Mouse (Mus musculus): ENCODE results near the gene Gm45713. TPM values are rescaled to one million over a fixed set of nuclear protein-coding genes. Genes with fewer than 3 reads are reported as not detected.
"Not testable (repeated sequence)": the region's sequence is repeated elsewhere in the genome, so short reads cannot be mapped to it uniquely, and the experiment has no call there.

Gene Gm45713
- total RNA-seq, 2 experiments from 2014 or later, result not detected

DNA sequence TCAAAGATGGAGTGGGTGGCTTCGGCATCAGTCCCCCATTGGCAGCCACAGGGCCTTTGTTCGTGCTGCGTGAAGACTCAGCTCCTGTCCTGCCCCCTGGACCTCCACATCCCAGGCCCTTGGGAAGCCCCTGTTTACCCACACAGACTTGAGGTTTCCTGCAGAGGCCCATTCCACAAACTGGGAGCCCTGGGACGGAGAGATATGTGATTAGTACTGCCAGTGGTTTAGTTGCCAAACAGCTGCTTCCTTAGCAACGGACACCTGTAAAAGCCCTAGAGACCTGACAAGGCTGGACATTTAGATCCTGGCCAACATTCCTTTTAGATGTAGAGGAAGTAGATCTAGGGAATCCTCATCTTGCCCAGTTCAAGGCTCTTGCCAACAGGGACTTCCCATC is 5.9 kb upstream of the Gm45713 start:
- no peak for DNase-seq

DNA sequence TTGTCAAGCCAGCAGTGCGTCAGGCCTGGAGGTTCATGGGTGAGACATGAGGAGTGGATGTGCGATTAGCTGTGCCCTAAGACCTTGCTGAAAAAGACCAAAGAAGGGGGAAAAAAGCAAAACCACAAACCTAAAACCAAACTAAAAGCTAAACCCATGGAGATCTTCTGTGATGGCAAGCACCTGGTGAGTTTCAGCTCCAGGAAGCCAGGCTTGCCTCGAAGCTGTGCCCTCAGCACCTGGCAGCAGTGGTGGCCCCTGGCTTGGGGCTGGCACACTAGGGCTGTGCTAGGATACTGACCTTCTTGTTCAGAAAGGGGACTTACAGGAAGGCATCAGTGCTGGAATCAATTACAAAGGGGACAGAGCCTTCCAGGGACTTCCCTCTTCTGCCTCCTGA is 5.3 kb upstream of the Gm45713 start:
- no peak for DNase-seq

DNA sequence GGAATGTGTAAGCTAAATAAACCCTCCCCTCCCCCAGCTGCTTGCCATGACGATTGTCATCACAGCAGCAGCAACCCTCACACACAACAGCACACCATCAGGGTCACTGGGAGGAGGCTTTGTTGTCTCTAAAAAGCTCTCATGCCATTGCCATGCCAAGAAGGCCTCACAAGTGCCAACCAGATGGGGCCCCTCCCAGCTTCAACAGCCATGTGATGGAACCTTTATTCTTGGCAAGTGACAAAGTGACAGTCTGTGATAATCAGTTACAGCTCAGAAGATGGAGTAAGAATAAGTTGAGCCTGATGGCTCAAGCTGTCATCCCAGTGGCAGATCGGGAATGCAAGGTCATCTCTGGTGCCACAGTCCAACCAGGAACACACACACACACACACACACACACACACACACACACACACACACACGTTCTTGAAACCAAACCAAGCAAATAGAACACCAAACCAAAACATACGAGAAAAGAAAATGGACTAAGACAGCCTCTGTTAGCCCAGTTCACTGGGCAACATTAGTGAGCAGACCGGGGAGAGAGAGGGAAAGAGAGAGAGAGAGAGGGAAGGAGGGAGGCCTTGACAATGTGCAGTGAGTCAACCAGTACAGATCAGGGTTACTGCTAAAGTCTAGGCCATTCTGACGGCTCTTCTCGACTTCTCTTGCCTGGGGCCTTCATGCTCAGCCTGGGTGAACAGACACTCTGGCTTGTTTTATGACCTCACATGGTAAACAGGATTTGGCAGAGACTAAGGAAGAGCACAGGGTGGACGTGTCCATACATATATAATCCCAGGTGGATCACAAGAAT is 4.1 kb upstream of the Gm45713 start:
- DNase-seq, result peak; percentile 59 to 62

DNA sequence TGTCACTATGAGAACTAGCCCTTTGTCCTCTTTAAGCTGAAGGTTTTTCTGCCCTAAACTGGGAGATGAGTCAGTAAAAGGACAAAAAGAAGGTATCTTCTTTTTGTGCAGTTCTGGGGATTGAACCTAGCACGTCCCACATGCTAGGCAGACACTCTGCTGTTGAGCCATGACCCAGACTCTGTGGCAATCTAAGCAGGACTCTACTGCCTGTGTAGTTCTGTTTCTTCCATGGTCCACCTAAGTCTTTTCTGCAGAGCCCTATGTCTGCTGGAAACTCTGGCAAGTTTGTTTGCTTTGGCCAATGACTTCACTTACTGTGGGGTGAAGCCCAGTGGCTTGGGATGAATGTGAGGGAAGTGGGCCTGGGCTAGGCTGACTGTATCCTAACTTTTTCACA is 2.4 kb upstream of the Gm45713 start:
- no peak for DNase-seq

DNA sequence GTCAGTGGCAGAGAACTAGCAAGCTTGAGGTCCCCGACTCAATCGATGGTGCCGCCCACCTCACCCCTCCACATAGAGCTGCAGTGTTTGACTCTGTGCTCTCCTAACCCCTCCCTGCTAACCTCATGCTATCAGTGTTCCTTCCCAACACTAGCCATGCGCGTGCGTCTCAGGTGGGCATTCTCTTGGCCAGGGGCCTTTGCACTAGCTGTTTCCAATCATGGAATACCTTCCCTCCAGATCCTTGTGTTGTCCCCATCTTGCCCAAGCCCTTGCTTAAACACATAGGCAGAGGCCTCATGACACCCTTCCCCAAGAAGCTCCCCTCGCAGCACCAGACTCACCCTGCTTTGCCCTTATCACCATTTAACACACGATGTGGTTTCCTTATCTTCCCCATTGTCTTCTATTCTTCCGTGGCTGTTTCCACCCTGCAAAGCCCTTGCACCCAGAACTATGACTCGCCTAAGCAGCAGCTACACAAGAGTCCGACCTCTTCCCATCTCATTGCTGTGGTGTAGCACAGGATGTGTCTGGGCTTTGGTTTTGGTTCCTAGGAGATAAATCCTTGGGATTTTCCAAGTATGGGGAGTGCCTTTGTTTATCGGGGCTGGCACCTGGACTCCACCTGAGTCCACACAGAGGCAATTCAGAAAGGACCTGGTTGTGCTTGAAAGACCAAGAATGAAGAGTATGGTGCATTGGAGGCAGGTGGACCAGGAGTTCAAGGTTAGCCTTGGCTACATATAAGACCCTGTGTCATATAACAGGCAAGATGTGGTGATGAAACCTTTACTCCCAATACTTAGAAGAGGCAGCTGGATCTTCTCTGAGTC is 1.4 kb upstream of the Gm45713 start:
- no peak for DNase-seq

DNA sequence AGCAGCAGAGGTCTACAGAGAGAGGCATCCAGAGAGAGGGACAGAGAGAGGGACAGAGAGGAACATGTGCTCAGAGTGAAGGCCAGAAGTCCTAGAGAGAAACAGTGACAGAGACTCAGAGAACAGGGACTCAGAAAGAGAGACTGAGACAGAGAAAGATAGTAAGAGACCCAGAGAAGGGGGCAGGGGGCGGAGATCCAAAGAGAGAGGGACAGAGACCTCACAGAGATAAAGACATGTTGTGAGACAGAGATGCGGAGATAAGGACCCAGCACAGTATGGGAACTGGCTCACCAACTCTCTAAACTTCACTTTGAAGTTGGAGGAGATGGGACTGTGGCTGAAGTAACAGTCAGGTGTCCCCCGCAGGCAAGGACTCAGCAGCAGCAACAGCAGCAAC is 661 bp downstream of the Gm45713 start:
- no peak for DNase-seq

- DNase-seq, result peak in 1 of 2 experiments; percentile 63
Measured at GRCm38 (mm10) chr7:45134544-45135026, 1.4 kb downstream of the Gm45713 start.

- no peak for DNase-seq
Measured at GRCm38 (mm10) chr7:45133446-45134159, 2.4 kb downstream of the Gm45713 start.

DNA sequence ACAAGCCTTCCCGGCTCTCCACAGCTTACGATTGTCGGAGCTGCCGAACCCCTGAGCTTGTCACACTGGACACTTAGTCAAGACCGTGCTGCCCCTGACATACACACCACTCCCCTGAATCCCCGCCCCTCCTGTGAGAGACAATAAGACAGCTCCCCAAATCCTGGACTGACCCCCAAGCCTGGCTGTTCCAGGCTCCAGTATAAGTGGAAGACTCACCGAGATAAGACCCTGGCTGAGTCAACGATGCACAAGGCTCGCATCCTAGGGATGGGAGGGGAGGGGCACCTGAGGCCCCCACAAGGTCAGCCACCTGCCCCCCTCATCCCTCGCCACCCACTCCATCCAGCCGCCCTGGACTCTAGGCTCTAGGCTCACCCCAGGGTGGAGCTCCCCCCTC is 4.2 kb downstream of the Gm45713 start:
- peak in 1 of 2 experiments; percentile 0 for DNase-seq

GRCm38 (mm10) chr7:45129776-45130512 is 6.1 kb downstream of the Gm45713 start:
- DNase-seq, result no peak

- DNase-seq, result peak; percentile 52 to 65
Measured at GRCm38 (mm10) chr7:45129318-45129717, 6.7 kb downstream of the Gm45713 start.

DNA sequence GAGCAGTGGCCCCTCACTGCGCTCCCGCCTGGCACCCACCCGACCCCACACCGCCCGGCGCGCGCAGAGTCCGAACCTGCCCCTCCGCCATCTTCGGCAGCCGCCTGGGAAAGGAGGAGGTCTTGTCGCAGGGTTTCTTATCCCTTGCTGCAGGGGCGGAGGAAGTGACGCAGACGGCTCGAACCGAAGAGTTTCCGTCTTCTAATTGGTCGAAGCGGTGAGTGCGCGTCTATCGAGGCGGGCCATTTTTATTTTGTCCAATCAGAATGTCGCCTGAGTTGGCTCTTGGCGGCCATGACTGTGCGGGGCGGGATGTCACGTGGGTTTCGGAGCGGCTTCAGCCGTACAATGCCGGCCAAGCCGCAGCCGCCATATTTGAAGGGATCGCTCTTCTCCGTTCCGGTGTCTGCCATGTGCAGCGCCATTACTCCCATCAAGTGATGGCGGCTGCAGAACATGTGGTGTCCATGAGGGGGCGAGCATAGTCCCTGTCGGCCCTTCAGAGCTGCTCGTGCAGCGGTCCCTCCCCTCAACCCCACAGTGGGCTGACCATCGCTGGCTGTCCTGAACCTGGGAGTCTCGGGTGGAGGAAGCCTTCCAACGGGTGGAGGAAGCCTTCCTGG is 7.3 kb downstream of the Gm45713 start, which contains the start of gene Rpl13a:
Gene Rpl13a (minus strand): TSS at position 138 of the 623 bp plus-strand sequence.
- peak; percentile 98 to 99 for DNase-seq

DNA sequence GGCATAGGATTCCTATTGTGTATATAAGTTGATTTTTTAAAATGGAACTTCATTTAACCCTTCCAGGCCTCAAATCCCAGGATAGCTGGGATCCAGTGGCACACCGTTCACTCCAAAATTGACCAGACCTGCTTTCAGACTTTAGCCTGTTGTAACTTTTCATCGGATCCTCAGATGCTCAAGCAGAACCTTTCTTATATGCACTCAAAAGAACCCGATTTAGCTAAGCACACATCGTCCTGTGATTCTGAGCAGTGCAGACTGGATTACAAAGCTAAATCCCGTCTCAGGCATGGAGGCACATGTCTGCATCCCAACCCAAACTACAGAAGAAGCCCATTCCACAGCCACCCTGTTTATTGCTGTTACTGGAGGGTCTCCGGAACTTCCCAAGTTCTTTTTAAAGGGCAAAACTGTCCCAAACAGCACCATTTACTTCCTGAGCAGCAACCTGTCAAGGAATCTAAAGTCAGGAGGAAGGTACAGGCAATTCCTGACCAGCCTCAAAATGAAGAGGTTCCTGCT is 8.3 kb downstream of the Gm45713 start:
- DNase-seq, result no peak

DNA sequence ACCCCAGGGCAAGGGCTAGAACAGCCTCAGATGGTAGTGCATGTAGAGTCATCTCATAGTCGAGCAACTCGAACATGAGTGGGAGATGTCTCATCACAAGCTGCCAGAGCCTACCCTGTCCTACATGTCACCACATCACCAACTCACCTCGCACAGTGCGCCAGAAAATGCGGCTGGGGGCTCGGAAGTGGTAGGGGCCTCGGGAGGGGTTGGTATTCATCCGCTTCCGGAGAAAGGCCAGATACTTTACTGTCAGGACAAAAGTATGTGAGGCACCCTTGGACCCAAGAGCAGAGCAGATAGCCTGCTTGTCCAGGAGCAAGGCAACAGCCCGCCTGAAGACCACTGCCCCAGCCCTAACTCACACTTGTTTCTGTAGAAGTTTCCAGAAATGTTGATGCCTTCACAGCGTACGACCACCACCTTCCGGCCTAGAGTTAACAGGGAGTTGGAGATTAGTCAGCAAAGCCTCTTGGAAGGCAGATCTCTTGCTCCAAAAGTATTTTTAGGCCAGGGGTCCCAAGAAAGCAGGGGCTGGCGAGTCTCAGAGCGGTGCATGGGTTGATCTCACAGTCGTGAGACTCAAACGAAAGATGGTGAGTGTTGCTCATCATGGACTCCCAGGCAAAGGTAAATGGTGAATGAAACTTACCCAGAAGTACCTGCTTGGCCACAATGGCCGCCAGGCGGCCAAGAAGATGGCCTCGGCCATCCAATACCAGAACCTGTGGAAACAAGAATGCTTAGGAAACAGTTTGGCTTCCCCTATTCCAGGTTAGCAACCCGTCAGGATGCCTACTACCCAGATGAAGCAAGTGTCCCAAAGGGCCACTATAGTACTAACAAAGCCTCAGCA is 9.0 kb downstream of the Gm45713 start:
- no peak for DNase-seq

GRCm38 (mm10) chr7:45126147-45126843 is 9.7 kb downstream of the Gm45713 start:
- no peak for DNase-seq

- not testable (repeated sequence) for DNase-seq
Measured at GRCm38 (mm10) chr7:45125649-45126048, 10.4 kb downstream of the Gm45713 start.

DNA sequence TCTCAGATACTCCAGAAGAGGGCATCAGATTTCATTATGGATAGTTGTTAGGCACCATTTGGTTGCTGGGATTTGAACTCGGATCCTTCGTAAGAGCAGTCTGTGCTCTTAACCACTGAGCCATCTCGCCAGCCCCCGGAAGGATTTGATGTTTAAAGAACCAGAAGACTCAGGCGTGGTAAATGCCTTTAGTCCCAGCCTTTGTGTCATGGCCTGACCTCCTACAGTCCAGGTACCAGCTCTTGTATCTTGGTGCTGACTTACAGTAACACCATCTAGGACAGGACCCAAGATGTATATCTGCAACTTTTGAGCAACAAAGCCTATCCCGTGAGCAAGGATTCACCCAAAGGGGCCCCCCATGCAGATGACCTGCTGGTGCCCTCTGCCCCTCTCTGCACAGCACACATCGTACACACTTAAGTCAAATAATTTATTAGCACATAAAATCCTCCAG is 10.9 kb downstream of the Gm45713 start:
- DNase-seq, result no peak

- peak; percentile 99 for DNase-seq
Measured at GRCm38 (mm10) chr7:45124224-45125143, 11.5 kb downstream of the Gm45713 start, which contains the start of gene Rps11. Gene Rps11, minus strand, starts transcription at chr7:45124439.
